Mouse (Mus musculus) ES-Bruce4 (cell line): ENCODE data around the gene Mcoln2. TPM values are rescaled to one million over a fixed set of nuclear protein-coding genes. Genes with fewer than 3 reads are reported as not detected.

Experiments used
- H3K27ac ChIP-seq: 2 replicates; pipeline ENCODE4 v1.5.1; 2012; ENCODE audit warnings: low read length, inconsistent platforms; ENCODE audit not compliant: insufficient read depth
- H3K27me3 ChIP-seq: 2 replicates; pipeline ENCODE4 v1.6.1; 2012; ENCODE audit warnings: mild to moderate bottlenecking, low read length, inconsistent platforms; ENCODE audit not compliant: control insufficient read depth, poor library complexity, insufficient read depth, severe bottlenecking
- H3K36me3 ChIP-seq: 2 replicates; pipeline ENCODE4 v1.6.1; 2012; ENCODE audit warnings: inconsistent platforms, mild to moderate bottlenecking, low read length, moderate library complexity; ENCODE audit not compliant: control insufficient read depth, poor library complexity, insufficient read depth, severe bottlenecking
- H3K4me1 ChIP-seq: one replicate; pipeline ENCODE4 v1.8.1; 2011; ENCODE audit warnings: low read length; ENCODE audit not compliant: control insufficient read depth, insufficient read depth
- H3K4me3 ChIP-seq: 2 replicates; pipeline ENCODE4 v1.5.1; 2011; ENCODE audit warnings: low read depth, mild to moderate bottlenecking, low read length
- H3K9ac ChIP-seq: 2 replicates; pipeline ENCODE4 v1.6.1; 2012; ENCODE audit warnings: low read depth, mild to moderate bottlenecking, inconsistent platforms; ENCODE audit not compliant: poor library complexity, severe bottlenecking
- H3K9me3 ChIP-seq: replicated peaks from 2 replicates; pipeline ENCODE4 v1.6.1; 2012; ENCODE audit warnings: mild to moderate bottlenecking, low read length, inconsistent platforms; ENCODE audit not compliant: control insufficient read depth, poor library complexity, insufficient read depth, severe bottlenecking
- CTCF ChIP-seq: IDR thresholded peaks from one replicate; pipeline ENCODE4 v1.8.1; 2011; ENCODE audit warnings: low read depth, low read length
- EP300 ChIP-seq: IDR thresholded peaks from 2 replicates; pipeline ENCODE4 v1.6.1; 2011; ENCODE audit warnings: low read depth, low read length; ENCODE audit not compliant: insufficient read depth
- POLR2A ChIP-seq: IDR thresholded peaks from one replicate; pipeline ENCODE4 v1.8.1; 2011; ENCODE audit warnings: low read length; ENCODE audit not compliant: insufficient read depth
- polyA plus RNA-seq: library from polyadenylated mRNA; stranded (reverse); fragments of >200 nt; gene quantifications from 2 replicates; pipeline ENCODE4 v1.2.4, GENCODE M21; 2011; ENCODE audit warnings: low read depth; ENCODE audit not compliant: missing spikeins, insufficient read depth, insufficient read length

The Mcoln2 gene
- polyA plus RNA-seq, 1 experiment, result not detected

DNA sequence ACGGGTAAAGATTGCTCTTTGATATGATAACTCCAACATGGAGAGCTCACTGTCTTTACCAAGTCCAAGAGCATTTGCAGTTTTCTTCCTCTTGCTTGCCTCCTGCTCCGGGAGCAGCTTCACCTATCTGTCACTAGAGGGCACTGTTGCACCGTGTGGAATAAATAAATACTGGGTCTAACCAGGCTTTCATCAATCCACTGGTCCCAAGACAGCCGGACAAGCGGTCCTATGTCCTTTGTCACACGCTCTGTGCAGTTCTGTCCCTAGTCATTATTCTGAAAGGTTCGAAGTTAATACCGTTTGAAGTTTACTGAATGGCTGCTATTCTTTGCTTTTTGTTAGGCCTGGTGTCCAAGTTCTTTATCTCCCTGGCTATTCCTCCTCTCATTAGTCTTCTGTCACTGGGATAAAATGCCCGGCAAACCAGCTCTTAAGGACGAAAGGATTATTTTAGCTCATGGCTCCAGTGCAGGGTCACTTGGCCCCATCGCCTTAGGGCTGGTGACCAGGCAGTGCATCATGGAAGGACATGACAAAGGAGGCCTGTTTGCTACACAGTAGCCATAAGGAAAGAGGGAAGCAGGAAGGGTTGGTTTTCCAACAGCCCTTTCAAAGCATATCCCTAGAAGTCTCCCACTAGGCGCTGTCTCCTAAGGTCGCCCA, 35.5 kb downstream of the Mcoln2 start:
- H3K9me3 ChIP-seq, result no peaks in the 10 kb centered on the region
- H3K27ac ChIP-seq, result no peak overlapping the region
- H3K4me3 ChIP-seq, result no peak overlapping the region
- H3K27me3 ChIP-seq, result no peaks in the 10 kb centered on the region
- no peak overlapping the region for H3K9ac ChIP-seq
- no peaks in the 10 kb centered on the region for H3K36me3 ChIP-seq
- TF ChIP-seq POLR2A (no peak), CTCF (peak; percentile 79), EP300 (no peak)
- no peaks in the 10 kb centered on the region for H3K4me1 ChIP-seq

DNA sequence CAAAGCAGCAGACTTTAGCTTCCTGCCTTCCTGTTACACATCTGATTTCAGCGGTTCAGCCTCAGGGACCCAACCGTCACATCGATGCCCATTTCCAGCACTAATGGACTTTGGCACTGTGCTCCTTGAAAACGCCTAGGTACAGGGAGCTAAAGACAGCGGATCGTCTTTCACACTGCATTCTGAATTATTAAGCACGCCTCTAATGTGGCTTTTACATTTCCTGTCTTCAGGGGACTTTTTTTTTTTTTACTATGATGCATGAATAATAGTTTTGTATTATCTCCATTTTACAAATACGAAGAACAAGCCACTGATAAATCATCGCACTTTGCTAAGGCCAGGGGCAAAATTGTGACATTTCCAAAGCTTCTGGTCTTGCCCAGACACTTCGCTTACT, 36.4 kb downstream of the Mcoln2 start:
- Histone ChIP-seq H3K36me3 (no peaks in the 10 kb centered on the region), H3K27ac (no peak overlapping the region), H3K27me3 (no peaks in the 10 kb centered on the region), H3K9me3 (no peaks in the 10 kb centered on the region), H3K4me1 (no peaks in the 10 kb centered on the region), H3K9ac (no peak overlapping the region), H3K4me3 (no peak overlapping the region)
- TF ChIP-seq CTCF (no peak), EP300 (no peak), POLR2A (no peak)

DNA sequence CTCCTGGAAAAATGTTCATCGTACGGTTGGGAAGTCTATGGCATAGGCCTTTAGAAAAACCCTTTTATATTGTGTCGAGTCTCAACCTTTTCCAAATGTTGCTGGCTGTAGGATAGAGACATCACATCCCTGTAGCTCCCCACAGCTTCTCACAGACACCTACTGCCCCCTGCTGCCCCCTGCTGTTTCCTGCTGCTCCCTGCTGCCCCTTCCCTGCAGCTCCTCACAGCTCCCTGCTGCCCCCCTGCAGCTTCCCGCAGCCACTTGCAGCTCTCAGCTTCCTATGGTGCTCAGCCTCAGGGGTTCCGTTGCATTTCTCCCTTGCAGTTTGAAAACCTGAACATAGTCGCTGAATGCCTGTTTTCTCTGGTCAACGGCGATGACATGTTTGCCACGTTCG, 40.3 kb downstream of the Mcoln2 start:
- Histone ChIP-seq H3K4me3 (no peak overlapping the region), H3K27ac (no peak overlapping the region)
- TF ChIP-seq POLR2A (no peak), EP300 (no peak), CTCF (peak; percentile 59)

DNA sequence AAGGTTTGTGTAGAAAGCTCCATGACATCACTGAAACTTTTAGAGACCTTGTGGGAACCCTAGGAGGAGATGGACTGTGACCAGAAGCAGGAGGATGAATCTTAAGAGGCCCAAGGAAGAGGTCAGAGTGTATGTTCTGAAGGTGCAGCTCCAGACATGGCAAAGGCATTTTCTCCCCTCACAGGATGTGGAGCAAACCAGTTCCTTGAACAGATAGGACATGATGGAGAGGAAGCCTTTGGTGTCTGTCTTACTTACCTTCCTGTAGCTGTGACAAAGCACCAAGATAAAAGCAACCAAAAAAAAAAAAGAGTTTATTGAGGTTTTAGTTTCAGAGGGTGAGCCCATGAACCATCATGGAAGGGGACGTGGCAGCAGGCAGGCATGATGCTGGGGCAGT, 42.9 kb downstream of the Mcoln2 start:
- Histone ChIP-seq H3K4me1 (no peaks in the 10 kb centered on the region), H3K36me3 (no peaks in the 10 kb centered on the region), H3K9ac (no peak overlapping the region), H3K4me3 (no peak overlapping the region), H3K27ac (no peak overlapping the region), H3K27me3 (no peaks in the 10 kb centered on the region), H3K9me3 (no peaks in the 10 kb centered on the region)
- TF ChIP-seq CTCF (no peak), POLR2A (no peak), EP300 (no peak)

More for the DNA sequence above, 40.3 kb downstream of the Mcoln2 start:
- Histone ChIP-seq H3K9me3 (no peaks in the 10 kb centered on the region), H3K9ac (no peak overlapping the region), H3K4me1 (no peaks in the 10 kb centered on the region), H3K36me3 (no peaks in the 10 kb centered on the region), H3K27me3 (no peaks in the 10 kb centered on the region)

DNA sequence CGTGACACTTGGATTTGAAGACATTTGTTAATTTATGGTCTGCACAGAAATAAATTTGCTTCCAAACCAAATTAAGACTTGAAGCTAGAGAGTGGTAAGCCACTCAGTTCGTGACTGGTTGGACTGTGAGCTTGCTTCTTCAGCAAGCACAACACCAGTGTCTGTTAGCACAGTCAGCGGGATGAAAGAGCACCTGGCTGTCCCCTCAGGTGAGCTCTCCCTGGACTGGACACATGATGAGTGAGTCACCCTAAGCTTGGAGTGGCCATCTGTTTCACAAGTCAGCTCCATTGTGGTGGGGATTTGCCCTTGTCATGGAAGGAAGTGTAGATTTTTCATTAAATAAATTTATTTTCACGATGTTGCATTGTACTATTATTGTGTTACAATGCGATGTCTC, 45.5 kb downstream of the Mcoln2 start:
- Histone ChIP-seq H3K4me1 (no peaks in the 10 kb centered on the region), H3K27ac (no peak overlapping the region), H3K36me3 (no peaks in the 10 kb centered on the region), H3K9me3 (no peaks in the 10 kb centered on the region), H3K9ac (no peak overlapping the region), H3K27me3 (no peaks in the 10 kb centered on the region), H3K4me3 (no peak overlapping the region)
- TF ChIP-seq CTCF, result no peak
- TF ChIP-seq EP300, result no peak
- TF ChIP-seq POLR2A, result no peak

DNA sequence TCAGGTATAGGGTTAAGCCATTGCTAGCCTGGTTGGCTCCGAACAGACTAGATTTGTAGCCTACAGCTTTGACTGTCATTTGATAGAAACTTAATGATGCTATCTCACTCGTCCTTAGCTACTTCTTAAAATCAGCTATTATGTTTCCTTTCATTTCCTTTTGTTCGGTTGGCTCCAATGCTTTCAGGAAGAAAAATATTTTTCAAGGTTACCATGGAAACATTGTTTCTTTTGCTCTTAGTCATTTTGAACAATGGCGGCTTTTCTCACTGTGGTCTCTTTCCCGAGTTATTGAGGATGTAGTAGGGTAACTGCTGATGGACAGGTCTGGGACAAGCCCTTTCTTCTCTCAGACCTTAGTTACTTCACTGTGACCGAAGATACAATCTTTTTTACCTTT, 46.7 kb downstream of the Mcoln2 start:
- no peak overlapping the region for H3K27ac ChIP-seq
- H3K4me3 ChIP-seq, result no peak overlapping the region
- no peaks in the 10 kb centered on the region for H3K9me3 ChIP-seq
- no peak overlapping the region for H3K9ac ChIP-seq
- no peak for TF ChIP-seq EP300
- no peak for TF ChIP-seq POLR2A
- TF ChIP-seq CTCF, result no peak
- H3K27me3 ChIP-seq, result no peaks in the 10 kb centered on the region
- H3K4me1 ChIP-seq, result no peaks in the 10 kb centered on the region
- no peaks in the 10 kb centered on the region for H3K36me3 ChIP-seq
